Mouse (Mus musculus): ENCODE data around the gene Cmtr1. TPM values are rescaled to one million over a fixed set of nuclear protein-coding genes. Genes with fewer than 3 reads are reported as not detected.
A peak's percentile ranks its signal among the peaks of the same experiment; 100 is the strongest.

Gene Cmtr1
- polyA plus RNA-seq, 1 experiment: 77.9 TPM

DNA sequence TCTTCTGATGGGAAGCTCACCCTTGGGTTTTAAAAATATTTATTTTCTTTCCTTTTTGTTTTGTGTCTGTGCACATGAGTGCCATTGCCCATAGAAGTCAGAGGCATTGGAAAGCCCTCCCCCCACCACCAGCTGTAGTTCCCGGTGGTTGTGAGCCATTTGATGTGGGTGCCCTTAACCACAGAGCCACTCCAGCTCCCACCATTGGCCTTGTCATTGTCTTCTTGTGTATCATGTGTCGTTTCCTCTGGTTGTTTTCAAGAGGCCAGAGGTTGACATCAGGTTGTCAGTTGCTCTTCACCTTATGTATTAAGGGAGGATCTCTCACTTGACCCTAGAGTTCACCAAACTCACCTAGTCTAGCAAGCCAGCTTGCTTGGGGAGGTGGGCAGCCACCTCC, 33.2 kb downstream of the Cmtr1 start:
- H3K4me3 ChIP-seq (ENCODE audit: insufficient read depth, low read length): no peak overlapping the region
- no peaks in the 10 kb centered on the region for H3K4me1 ChIP-seq (ENCODE audit: control insufficient read depth, insufficient read depth, low read length)
- TF ChIP-seq CTCF (IDR thresholded peaks at IDR 0.05; ENCODE audit: extremely low read depth, insufficient read depth, low read length): no peak
- no peak overlapping the region for H3K27ac ChIP-seq (ENCODE audit: insufficient read depth, low read length)

DNA sequence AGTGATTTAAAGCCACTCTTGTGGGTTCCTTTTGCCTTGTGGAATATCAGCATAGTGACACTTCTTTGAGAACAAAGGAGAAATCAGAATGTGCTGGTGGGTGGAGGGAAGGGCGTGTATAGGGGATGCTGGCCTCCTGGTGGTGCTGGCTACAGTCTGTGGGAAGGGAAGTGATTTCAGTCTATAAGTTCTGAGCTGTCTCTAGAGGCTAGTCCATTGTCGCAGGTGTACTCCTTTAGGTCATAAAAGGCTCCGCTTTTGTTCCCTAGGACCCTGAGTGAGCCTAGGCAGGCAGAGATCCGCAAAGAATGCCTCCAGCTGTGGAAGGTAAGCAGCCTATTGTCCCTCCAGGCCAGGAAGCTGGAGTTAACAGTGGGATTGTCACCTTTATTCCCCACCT, 34.1 kb downstream of the Cmtr1 start:
- Histone ChIP-seq H3K4me1 (ENCODE audit: control insufficient read depth, insufficient read depth, low read length) (no peaks in the 10 kb centered on the region), H3K27ac (ENCODE audit: insufficient read depth, low read length) (no peak overlapping the region), H3K4me3 (ENCODE audit: insufficient read depth, low read length) (no peak overlapping the region)
- no peak for TF ChIP-seq CTCF (IDR thresholded peaks at IDR 0.05; ENCODE audit: extremely low read depth, insufficient read depth, low read length)

DNA sequence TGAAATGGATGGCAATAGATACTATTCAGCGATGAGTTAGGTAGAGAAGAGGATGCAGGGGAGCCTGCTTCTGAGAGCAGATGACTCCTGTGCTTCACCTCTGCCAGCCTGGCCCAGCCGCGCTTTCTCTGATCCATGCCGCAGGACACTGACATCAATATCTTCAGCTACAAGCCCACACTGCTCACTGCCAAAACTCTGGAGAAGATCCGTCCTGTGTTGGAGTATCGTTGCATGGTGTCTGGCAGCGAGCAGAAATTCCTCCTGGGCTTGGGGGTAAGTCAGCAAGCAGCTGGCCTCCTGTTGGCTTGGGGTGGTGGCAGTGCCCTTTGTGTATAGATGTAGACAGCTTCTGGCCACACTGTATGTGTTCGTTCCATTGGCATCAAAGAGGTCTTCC, 36.5 kb downstream of the Cmtr1 start:
- TF ChIP-seq CTCF (IDR thresholded peaks at IDR 0.05; ENCODE audit: extremely low read depth, insufficient read depth, low read length): no peak
- TF ChIP-seq POLR2A (IDR thresholded peaks at IDR 0.05; ENCODE audit: extremely low read depth, insufficient read depth, low read length): no peak
- H3K27ac ChIP-seq (ENCODE audit: insufficient read depth, low read length): no peak overlapping the region
- no peak overlapping the region for H3K4me3 ChIP-seq (ENCODE audit: insufficient read depth, low read length)
- no peaks in the 10 kb centered on the region for H3K4me1 ChIP-seq (ENCODE audit: control insufficient read depth, insufficient read depth, low read length)

DNA sequence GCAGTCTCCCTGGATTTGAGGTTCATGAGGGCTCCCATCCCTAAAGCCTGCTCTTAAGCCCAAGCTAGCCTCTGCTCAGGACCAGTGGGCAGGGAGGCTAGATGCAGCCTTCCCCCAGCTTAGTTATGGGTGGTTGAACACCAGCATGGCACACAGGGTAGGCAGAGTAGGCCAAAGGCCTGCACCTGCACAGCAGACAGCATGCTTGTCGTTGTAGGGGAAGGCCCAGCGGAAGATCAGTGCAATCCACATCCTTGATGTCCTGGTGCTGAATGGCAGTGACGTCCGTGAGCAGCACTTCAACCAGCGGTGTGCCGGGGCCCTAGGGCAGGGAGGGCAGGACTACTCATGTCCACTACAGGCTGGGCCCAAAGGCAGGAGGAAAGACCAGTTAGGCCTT, 38.0 kb downstream of the Cmtr1 start:
- Histone ChIP-seq H3K4me3 (ENCODE audit: insufficient read depth, low read length) (no peak overlapping the region), H3K4me1 (ENCODE audit: control insufficient read depth, insufficient read depth, low read length) (no peaks in the 10 kb centered on the region), H3K27ac (ENCODE audit: insufficient read depth, low read length) (no peak overlapping the region)
- TF ChIP-seq CTCF (IDR thresholded peaks at IDR 0.05; ENCODE audit: extremely low read depth, insufficient read depth, low read length) (no peak), POLR2A (IDR thresholded peaks at IDR 0.05; ENCODE audit: extremely low read depth, insufficient read depth, low read length) (no peak)

DNA sequence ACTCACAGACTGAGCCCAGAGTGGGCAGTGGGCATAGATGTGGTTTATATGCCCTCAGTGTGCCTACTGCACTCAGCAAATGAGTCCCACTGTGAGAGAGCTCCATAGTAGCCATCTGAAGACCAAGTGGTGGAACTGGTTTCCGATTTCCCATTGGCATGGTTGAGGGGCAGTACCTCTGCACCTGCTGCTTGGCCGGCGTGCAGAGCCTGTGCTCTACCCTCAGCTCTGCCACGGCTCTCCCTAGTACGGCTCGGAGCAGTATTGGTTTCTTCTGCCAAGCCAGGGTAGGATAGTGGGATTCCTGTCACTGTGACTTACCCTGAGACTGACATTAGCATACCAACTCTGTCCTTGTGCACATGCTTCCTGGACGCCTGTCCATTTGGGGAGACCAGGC, 40.2 kb downstream of the Cmtr1 start:
- no peaks in the 10 kb centered on the region for H3K4me1 ChIP-seq (ENCODE audit: control insufficient read depth, insufficient read depth, low read length)
- no peak overlapping the region for H3K4me3 ChIP-seq (ENCODE audit: insufficient read depth, low read length)
- TF ChIP-seq CTCF (IDR thresholded peaks at IDR 0.05; ENCODE audit: extremely low read depth, insufficient read depth, low read length): no peak
- TF ChIP-seq POLR2A (IDR thresholded peaks at IDR 0.05; ENCODE audit: extremely low read depth, insufficient read depth, low read length): no peak
- no peak overlapping the region for H3K27ac ChIP-seq (ENCODE audit: insufficient read depth, low read length)

DNA sequence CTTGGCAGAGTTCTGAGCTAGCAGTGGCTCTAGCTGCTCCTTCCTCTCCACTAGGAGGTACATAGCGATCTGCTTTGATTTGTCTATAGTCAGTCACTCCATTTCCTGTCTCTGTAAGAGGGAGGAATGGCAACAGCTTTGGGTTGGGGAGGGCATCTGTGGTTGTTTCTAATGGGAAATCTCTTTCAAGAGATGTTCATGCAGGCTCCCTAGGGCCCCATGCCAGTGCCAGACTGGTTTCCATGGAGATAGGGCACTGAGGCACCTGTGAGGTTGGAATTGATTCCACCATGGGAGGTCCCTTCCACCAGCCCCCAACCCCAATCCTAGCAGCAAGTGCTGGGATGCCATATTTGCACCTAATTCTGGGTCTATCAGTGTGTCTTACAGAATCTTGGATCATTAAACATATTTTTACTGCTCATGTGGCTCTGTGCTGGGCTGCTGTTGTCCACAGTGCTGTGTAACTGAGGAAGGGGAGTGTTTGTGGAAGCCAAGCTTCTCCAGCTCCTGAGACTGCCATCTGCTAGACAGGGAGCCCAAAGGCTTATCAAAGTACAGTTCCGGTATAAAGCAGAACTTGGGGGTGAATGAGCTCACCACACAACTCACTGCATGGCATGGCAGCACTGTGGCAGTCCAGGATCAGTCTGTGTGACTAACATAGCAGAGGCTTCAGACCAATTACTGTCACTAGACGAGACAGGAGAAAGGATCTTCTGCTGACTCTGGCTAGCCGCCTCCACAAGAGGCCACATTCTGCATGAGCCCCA, 42.7 kb downstream of the Cmtr1 start:
- no peak for TF ChIP-seq POLR2A (IDR thresholded peaks at IDR 0.05; ENCODE audit: extremely low read depth, insufficient read depth, low read length)
- TF ChIP-seq CTCF (IDR thresholded peaks at IDR 0.05; ENCODE audit: extremely low read depth, insufficient read depth, low read length): no peak

DNA sequence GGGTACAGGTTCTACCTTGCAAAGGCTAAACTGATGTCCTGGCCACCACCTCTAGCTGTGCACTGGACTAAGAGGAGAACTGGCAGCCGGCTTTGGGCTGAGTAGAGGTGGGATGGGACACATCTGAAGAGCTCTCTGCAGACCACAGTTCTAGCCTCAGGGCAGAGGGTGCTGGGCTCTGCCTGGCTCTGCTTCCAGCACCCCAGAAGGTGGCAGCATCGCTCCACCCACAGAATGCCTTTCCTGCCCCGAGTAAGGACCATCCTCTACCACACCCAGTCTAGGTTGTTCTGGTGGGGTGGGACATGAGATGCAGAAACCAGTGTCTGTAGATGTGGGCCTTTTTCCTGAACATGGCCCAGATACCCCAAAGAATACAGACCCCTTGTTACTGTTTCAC, 44.4 kb downstream of the Cmtr1 start:
- no peak overlapping the region for H3K4me3 ChIP-seq (ENCODE audit: insufficient read depth, low read length)
- no peak overlapping the region for H3K27ac ChIP-seq (ENCODE audit: insufficient read depth, low read length)
- no peaks in the 10 kb centered on the region for H3K4me1 ChIP-seq (ENCODE audit: control insufficient read depth, insufficient read depth, low read length)
- TF ChIP-seq CTCF (IDR thresholded peaks at IDR 0.05; ENCODE audit: extremely low read depth, insufficient read depth, low read length): peak; percentile 76
- TF ChIP-seq POLR2A (IDR thresholded peaks at IDR 0.05; ENCODE audit: extremely low read depth, insufficient read depth, low read length): no peak

More for the DNA sequence above, 42.7 kb downstream of the Cmtr1 start:
- Histone ChIP-seq H3K27ac (ENCODE audit: insufficient read depth, low read length) (no peak overlapping the region), H3K4me1 (ENCODE audit: control insufficient read depth, insufficient read depth, low read length) (no peaks in the 10 kb centered on the region), H3K4me3 (ENCODE audit: insufficient read depth, low read length) (no peak overlapping the region)

DNA sequence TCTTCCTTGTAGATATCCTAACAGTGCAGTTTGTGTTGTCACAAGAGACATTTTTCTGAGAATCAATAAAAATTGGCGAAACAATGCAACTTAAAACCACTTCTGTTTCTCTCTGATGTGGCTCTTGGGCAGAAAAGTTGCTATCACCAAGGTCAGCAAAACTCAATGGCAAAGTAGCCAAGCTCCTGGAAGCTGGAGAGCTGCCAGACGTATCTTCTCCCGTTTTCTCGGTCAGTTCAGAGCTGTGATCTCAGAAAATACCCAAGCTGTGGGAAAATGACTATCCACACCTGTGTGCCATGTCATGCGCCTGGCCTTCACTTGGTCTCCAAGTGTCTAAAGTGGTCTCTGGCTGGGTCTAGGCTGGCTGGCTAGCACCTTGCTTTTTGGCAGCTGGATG, 45.5 kb downstream of the Cmtr1 start:
- Histone ChIP-seq H3K4me3 (ENCODE audit: insufficient read depth, low read length) (no peak overlapping the region), H3K4me1 (ENCODE audit: control insufficient read depth, insufficient read depth, low read length) (peaks cover 5% of the 10 kb centered on the region), H3K27ac (ENCODE audit: insufficient read depth, low read length) (no peak overlapping the region)
- TF ChIP-seq CTCF (IDR thresholded peaks at IDR 0.05; ENCODE audit: extremely low read depth, insufficient read depth, low read length) (no peak), POLR2A (IDR thresholded peaks at IDR 0.05; ENCODE audit: extremely low read depth, insufficient read depth, low read length) (no peak)

DNA sequence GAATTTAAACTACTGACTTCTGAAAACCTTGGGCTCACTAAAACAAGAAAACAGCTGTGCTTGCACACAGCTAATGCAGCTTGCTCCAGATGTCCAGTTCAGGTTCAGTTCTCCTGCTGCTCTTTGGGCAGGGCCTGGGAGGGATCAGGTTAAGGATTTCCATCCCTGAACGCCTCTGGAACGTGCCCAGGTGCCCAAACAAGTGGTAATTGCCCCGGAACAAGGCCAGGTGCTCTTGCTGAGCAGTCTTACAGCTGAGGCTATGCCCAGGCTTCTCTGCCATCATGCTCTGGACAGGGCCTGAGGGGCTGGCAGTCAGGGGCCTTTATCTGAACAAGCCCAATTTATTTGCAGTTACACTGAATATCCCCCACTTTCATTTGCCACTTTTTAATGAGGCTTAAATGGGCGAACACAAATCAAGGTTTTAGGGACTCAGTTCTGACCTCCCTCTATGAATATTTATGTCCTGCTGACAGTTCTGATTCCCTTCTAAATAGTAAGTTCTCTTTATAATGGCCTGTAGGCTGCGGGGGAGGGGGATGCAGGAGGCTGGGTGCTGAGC, 46.7 kb downstream of the Cmtr1 start:
- TF ChIP-seq POLR2A (IDR thresholded peaks at IDR 0.05; ENCODE audit: extremely low read depth, insufficient read depth, low read length) (no peak), CTCF (IDR thresholded peaks at IDR 0.05; ENCODE audit: extremely low read depth, insufficient read depth, low read length) (no peak)
- Histone ChIP-seq H3K4me3 (ENCODE audit: insufficient read depth, low read length) (no peak overlapping the region), H3K4me1 (ENCODE audit: control insufficient read depth, insufficient read depth, low read length) (peaks cover 8% of the 10 kb centered on the region), H3K27ac (ENCODE audit: insufficient read depth, low read length) (no peak overlapping the region)

DNA sequence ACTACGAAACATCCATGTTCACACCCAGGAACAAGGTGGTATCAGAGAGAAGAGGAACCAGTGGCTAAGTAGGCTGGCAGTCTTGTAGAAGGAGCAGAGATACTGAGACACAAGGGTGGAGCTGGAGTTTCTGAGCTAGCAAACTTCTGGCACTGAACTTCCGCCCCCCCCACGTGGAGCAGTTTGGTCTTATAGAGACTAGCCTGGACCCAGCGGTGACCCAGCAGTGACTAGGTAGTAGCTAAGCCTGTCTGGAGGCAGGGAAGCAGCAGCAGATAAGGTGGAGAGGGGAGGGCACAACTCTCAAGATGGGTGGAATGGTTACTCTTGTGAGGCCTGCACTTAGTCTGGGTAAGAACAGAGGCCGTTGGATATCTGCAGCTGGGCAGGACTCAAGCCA, 48.4 kb downstream of the Cmtr1 start:
- no peak overlapping the region for H3K27ac ChIP-seq (ENCODE audit: insufficient read depth, low read length)
- no peak overlapping the region for H3K4me3 ChIP-seq (ENCODE audit: insufficient read depth, low read length)
- H3K4me1 ChIP-seq (ENCODE audit: control insufficient read depth, insufficient read depth, low read length): peaks cover 8% of the 10 kb centered on the region
- TF ChIP-seq CTCF (IDR thresholded peaks at IDR 0.05; ENCODE audit: extremely low read depth, insufficient read depth, low read length) (no peak), POLR2A (IDR thresholded peaks at IDR 0.05; ENCODE audit: extremely low read depth, insufficient read depth, low read length) (no peak)
